8 mouse cellular contexts compared by ENCODE assay signal in genomic region chr15:12490969-12491368, GRCm38 (mm10).
DNase-seq lines count a peak whose midpoint lies in the region; ATAC-seq lines count a peak whose summit lies in the region.

No protein-coding gene starts in this region.

- WGBS in embryonic facial prominence, embryonic 15.5 days = 13% methylated on average over 3 of the region's 3 CpGs
- WGBS in midbrain, embryonic 11.5 days = 43% methylated on average over 3 of the region's 3 CpGs

- ATAC-seq in embryonic facial prominence, embryonic 15.5 days (ENCODE audit: insufficient number of reproducible peaks, low FRiP score, low TSS enrichment, low read depth) = peak; percentile 35; the same call in 1 of the 2 replicates
- 0 out of 2 replicates have a peak, but pooled peaks have one; percentile 14 for ATAC-seq in midbrain, embryonic 11.5 days (ENCODE audit: low FRiP score)

- no peaks in the 10 kb centered on the region for H3K27me3 ChIP-seq in embryonic facial prominence, embryonic 15.5 days
- H3K27me3 ChIP-seq in midbrain, embryonic 11.5 days (ENCODE audit: control insufficient read depth, insufficient read depth, low read length) = no peaks in the 10 kb centered on the region

- peak overlapping the region; percentile 79 for H3K27ac ChIP-seq in embryonic facial prominence, embryonic 15.5 days (replicated peaks)
- H3K27ac ChIP-seq in midbrain, embryonic 11.5 days (ENCODE audit: low read depth, low read length) = peak overlapping the region; percentile 30

- H3K4me2 ChIP-seq in embryonic facial prominence, embryonic 15.5 days (replicated peaks) = no peak overlapping the region
- H3K4me2 ChIP-seq in midbrain, embryonic 11.5 days = no peak overlapping the region

- DNase-seq in ovary, adult 18-20 months (ENCODE audit: low spot score) = peak; percentile 39
- no peak for DNase-seq in ovary, postnatal 10 days (ENCODE audit: low spot score)
- peak; percentile 61 for DNase-seq in heart, postnatal 25 days (ENCODE audit: low spot score)
- peak; percentile 42 to 75 for DNase-seq in layer of hippocampus, postnatal 14 days (ENCODE audit: low spot score in 2 of 2)
- DNase-seq in midbrain, embryonic 11.5 days (ENCODE audit: low spot score, missing footprints) = no peak
- no peak for DNase-seq in c-Kit-positive CD71-positive TER-119-positive erythroid progenitor cells, embryonic 14.5 days (ENCODE audit: low spot score)
- no peak for DNase-seq in thymus, postnatal 10 days (ENCODE audit: low spot score in 2 of 2)

- H3K36me3 ChIP-seq in embryonic facial prominence, embryonic 15.5 days = no peaks in the 10 kb centered on the region
- H3K36me3 ChIP-seq in midbrain, embryonic 11.5 days (ENCODE audit: control insufficient read depth, insufficient read depth, low read length) = no peaks in the 10 kb centered on the region

- H3K9me3 ChIP-seq in embryonic facial prominence, embryonic 15.5 days (replicated peaks) = no peaks in the 10 kb centered on the region
- no peaks in the 10 kb centered on the region for H3K9me3 ChIP-seq in midbrain, embryonic 11.5 days (ENCODE audit: control insufficient read depth, low read length)

- intact Hi-C loops in heart, postnatal 25 days (cut with DNase I) = loop anchor here (5.0 kb wide), 1 partner anchor 74 kb away; no protein-coding TSS in a partner anchor

- H3K4me1 ChIP-seq in embryonic facial prominence, embryonic 15.5 days = peaks cover 15% of the 10 kb centered on the region
- H3K4me1 ChIP-seq in midbrain, embryonic 11.5 days (ENCODE audit: control insufficient read depth, insufficient read depth, low read length) = peaks cover 17% of the 10 kb centered on the region

- no peak overlapping the region for H3K4me3 ChIP-seq in embryonic facial prominence, embryonic 15.5 days (replicated peaks)
- no peak overlapping the region for H3K4me3 ChIP-seq in midbrain, embryonic 11.5 days (ENCODE audit: low read depth, low read length)

- H3K9ac ChIP-seq in embryonic facial prominence, embryonic 15.5 days = no peak overlapping the region
- H3K9ac ChIP-seq in midbrain, embryonic 11.5 days (ENCODE audit: low read length) = no peak overlapping the region

Comparison
In these comparisons a context has a peak if more than half of its experiments do, and no peak if none do; other contexts are left out.
1. DNase-seq: peak in ovary, adult 18-20 months (single experiment), heart, postnatal 25 days (single experiment) and layer of hippocampus, postnatal 14 days (2 of 2); none in ovary, postnatal 10 days (single experiment), midbrain, embryonic 11.5 days (single experiment), c-Kit-positive CD71-positive TER-119-positive erythroid progenitor cells, embryonic 14.5 days (single experiment) and thymus, postnatal 10 days (0 of 2).